ENCODE assay signal across 12 mouse cellular contexts in the genomic region with DNA sequence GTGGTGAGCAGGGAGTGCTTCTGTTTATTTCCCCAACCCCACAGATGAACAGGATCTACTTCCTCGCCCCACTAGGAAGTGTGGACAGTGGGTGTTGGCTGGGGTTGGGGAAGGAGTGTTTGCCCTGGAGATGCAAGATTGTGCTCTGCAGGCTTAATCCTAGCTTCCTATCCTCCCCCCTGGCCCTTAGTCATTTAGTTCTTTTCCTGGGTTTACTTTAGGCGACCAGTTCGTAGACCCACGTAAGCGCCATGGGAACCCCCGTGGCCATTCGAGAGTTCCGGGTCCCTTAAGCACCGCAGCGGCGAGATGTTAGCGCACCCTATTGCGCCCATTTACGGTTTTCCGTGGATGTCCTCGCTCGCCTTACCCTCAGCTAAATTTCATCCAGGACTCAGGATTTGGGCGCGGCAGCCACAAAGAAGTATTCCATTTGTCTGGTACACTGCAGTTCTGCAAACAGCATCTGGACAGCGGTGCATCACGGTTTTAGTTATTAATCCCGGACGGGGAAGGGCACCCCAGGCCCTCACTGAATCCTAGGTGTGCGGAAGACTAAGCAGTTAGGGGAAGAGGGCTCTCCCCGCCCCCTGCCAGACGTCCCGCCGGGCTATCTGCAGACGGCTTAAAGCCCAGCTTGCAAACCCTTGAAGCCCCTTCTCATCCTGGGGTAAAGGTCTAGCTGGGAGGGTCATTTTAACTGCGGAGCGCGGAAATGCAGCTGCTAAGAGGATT. TPM values are rescaled to one million over a fixed set of nuclear protein-coding genes. Genes with fewer than 3 reads are reported as not detected.
DNase-seq lines count a peak whose midpoint lies in the region; ATAC-seq and TF ChIP-seq lines count a peak whose summit lies in the region.
"Had no signal": no experiment of that assay in that cellular context is flagged by ENCODE, and none has a peak within 500 bp of the region (broad histone marks: within the 10 kb centered on the region; RNA-seq: fewer than 3 reads in every experiment).

No protein-coding gene starts in this region.

- H3K9ac ChIP-seq in heart, embryonic 13.5 days: no peak overlapping the region
- peak overlapping the region; percentile 33 for H3K9ac ChIP-seq in ES-Bruce4 (ENCODE audit: low read depth, poor library complexity, severe bottlenecking)
- no peak overlapping the region for H3K9ac ChIP-seq in embryonic facial prominence, embryonic 12.5 days
- no peak overlapping the region for H3K9ac ChIP-seq in lung, postnatal 0 days (replicated peaks; ENCODE audit: low read depth)

- ATAC-seq in heart, embryonic 13.5 days (ENCODE audit: extremely low read depth, insufficient number of reproducible peaks, low FRiP score, low TSS enrichment): no peak; the same call in 1 of the 2 replicates
- ATAC-seq in embryonic facial prominence, embryonic 12.5 days (ENCODE audit: insufficient number of reproducible peaks, insufficient read depth, low FRiP score, low TSS enrichment): no peak
- ATAC-seq in erythroblast, adult 5-6 weeks (replicated peaks; ENCODE audit: low FRiP score, poor library complexity, severe bottlenecking): no peak
- no peak for ATAC-seq in lung, postnatal 0 days
- no peak for ATAC-seq in megakaryocyte progenitor cell, adult 5-6 weeks (replicated peaks; ENCODE audit: poor library complexity)

- H3K4me2 ChIP-seq in heart, embryonic 13.5 days: peak overlapping the region; percentile 83
- no peak overlapping the region for H3K4me2 ChIP-seq in embryonic facial prominence, embryonic 12.5 days (replicated peaks)
- H3K4me2 ChIP-seq in lung, postnatal 0 days (replicated peaks; ENCODE audit: low read depth, low read length): no peak overlapping the region

- no peak for TF ChIP-seq POLR2A in ES-Bruce4 (IDR thresholded peaks at IDR 0.05; ENCODE audit: insufficient read depth, low read length)

- DNase-seq in heart, adult 9 months (ENCODE audit: low spot score in 2 of 2): no peak
- DNase-seq in limb, embryonic 10.5 days (ENCODE audit: low spot score): peak; percentile 64
- no peak for DNase-seq in lung, postnatal 0 days (ENCODE audit: low spot score)
- DNase-seq: lung, adult 2 months; right cerebral cortex, postnatal 25 days; thymus, postnatal 36 days had no signal

- no peak for TF ChIP-seq EP300 in ES-Bruce4 (IDR thresholded peaks at IDR 0.05; ENCODE audit: insufficient read depth, low read depth, low read length)
- TF ChIP-seq EP300 in lung, postnatal 0 days (IDR thresholded peaks at IDR 0.05): no peak

- peak overlapping the region; percentile 52 for H3K4me3 ChIP-seq in heart, embryonic 13.5 days
- peak overlapping the region; percentile 45 for H3K4me3 ChIP-seq in ES-Bruce4 (ENCODE audit: low read depth, low read length)
- H3K4me3 ChIP-seq in embryonic facial prominence, embryonic 12.5 days: peak overlapping the region; percentile 7; the same call in 1 of the 2 replicates
- peak overlapping the region; percentile 20 for H3K4me3 ChIP-seq in limb, embryonic 10.5 days
- H3K4me3 ChIP-seq in lung, postnatal 0 days (ENCODE audit: low read depth, low read length): no peak overlapping the region
- H3K4me3 ChIP-seq: erythroblast, embryonic 14.5 days had no signal

- WGBS in heart, embryonic 13.5 days: 4% methylated on average over 32 of the region's 32 CpGs
- WGBS in embryonic facial prominence, embryonic 12.5 days: under 1% methylated on average over 32 of the region's 32 CpGs
- WGBS in limb, embryonic 10.5 days: 0% methylated on average over 32 of the region's 32 CpGs
- 2% methylated on average over 32 of the region's 32 CpGs for WGBS in lung, postnatal 0 days

- H3K27ac ChIP-seq in heart, embryonic 13.5 days (replicated peaks): no peak overlapping the region
- no peak overlapping the region for H3K27ac ChIP-seq in ES-Bruce4 (ENCODE audit: insufficient read depth, low read length)
- no peak overlapping the region for H3K27ac ChIP-seq in embryonic facial prominence, embryonic 12.5 days
- no peak overlapping the region for H3K27ac ChIP-seq in limb, embryonic 10.5 days
- no peak overlapping the region for H3K27ac ChIP-seq in lung, postnatal 0 days (ENCODE audit: low read length)

- no peak for TF ChIP-seq CTCF in ES-Bruce4 (IDR thresholded peaks at IDR 0.05; ENCODE audit: low read depth, low read length)
- no peak for TF ChIP-seq CTCF in lung, postnatal 0 days (IDR thresholded peaks at IDR 0.05)

- H3K36me3 ChIP-seq in heart, embryonic 13.5 days: no peaks in the 10 kb centered on the region
- H3K36me3 ChIP-seq in ES-Bruce4 (ENCODE audit: control insufficient read depth, insufficient read depth, low read length, poor library complexity, severe bottlenecking): no peaks in the 10 kb centered on the region; the same call in 1 of the 2 replicates
- H3K36me3 ChIP-seq in embryonic facial prominence, embryonic 12.5 days: no peaks in the 10 kb centered on the region
- no peaks in the 10 kb centered on the region for H3K36me3 ChIP-seq in limb, embryonic 10.5 days
- no peaks in the 10 kb centered on the region for H3K36me3 ChIP-seq in lung, postnatal 0 days (ENCODE audit: insufficient read depth, low read length)

- H3K4me1 ChIP-seq in heart, embryonic 13.5 days: peaks cover 30% of the 10 kb centered on the region
- peaks cover 2% of the 10 kb centered on the region for H3K4me1 ChIP-seq in ES-Bruce4 (ENCODE audit: control insufficient read depth, insufficient read depth, low read length)
- H3K4me1 ChIP-seq in embryonic facial prominence, embryonic 12.5 days: peaks cover 16% of the 10 kb centered on the region; the same call in 1 of the 2 replicates
- H3K4me1 ChIP-seq in limb, embryonic 10.5 days: peaks cover 34% of the 10 kb centered on the region
- H3K4me1 ChIP-seq in lung, postnatal 0 days (ENCODE audit: insufficient read depth, low read depth, low read length): no peaks in the 10 kb centered on the region; the same call in 1 of the 2 replicates

- H3K9me3 ChIP-seq in heart, embryonic 13.5 days: no peaks in the 10 kb centered on the region
- H3K9me3 ChIP-seq in ES-Bruce4 (replicated peaks; ENCODE audit: control insufficient read depth, insufficient read depth, low read length, poor library complexity, severe bottlenecking): no peaks in the 10 kb centered on the region
- H3K9me3 ChIP-seq in embryonic facial prominence, embryonic 12.5 days: no peaks in the 10 kb centered on the region
- H3K9me3 ChIP-seq in limb, embryonic 10.5 days (replicated peaks): no peaks in the 10 kb centered on the region
- H3K9me3 ChIP-seq in lung, postnatal 0 days (ENCODE audit: low read length): no peaks in the 10 kb centered on the region

- peaks cover 88% of the 10 kb centered on the region for H3K27me3 ChIP-seq in heart, embryonic 13.5 days (replicated peaks)
- H3K27me3 ChIP-seq in ES-Bruce4 (ENCODE audit: control insufficient read depth, insufficient read depth, low read length, poor library complexity, severe bottlenecking): peaks cover 11% of the 10 kb centered on the region
- peaks cover 78% of the 10 kb centered on the region for H3K27me3 ChIP-seq in embryonic facial prominence, embryonic 12.5 days
- H3K27me3 ChIP-seq in limb, embryonic 10.5 days (ENCODE audit: low read depth, poor library complexity, severe bottlenecking): peaks cover 96% of the 10 kb centered on the region
- H3K27me3 ChIP-seq in lung, postnatal 0 days (replicated peaks; ENCODE audit: insufficient read depth, low read length): peaks cover 38% of the 10 kb centered on the region

RNA-seq across cellular contexts. Expression of gene Eomes, which starts 8.5 kb away (rescaled TPM):
- polyA plus RNA-seq in heart, embryonic 13.5 days (2015; fragmentation: Nextera tagmentation; extraction: Ambion mirVana): 0.09 TPM in 1 of 2 replicates, not detected in the other
- polyA plus RNA-seq in ES-Bruce4 (2011; ENCODE audit: insufficient read depth, insufficient read length, low read depth, missing spikeins): 7.9 and 8.2 TPM in 2 replicates
- 0.09 and 0.65 TPM in 2 replicates for polyA plus RNA-seq in embryonic facial prominence, embryonic 12.5 days (2016; fragmentation: Nextera tagmentation; extraction: Ambion mirVana)
- polyA plus RNA-seq in limb, embryonic 10.5 days (2016; fragmentation: Nextera tagmentation; extraction: Ambion mirVana): 0.05 TPM in 1 of 2 replicates, not detected in the other
- not detected in 2 replicates for total RNA-seq in erythroblast, adult 5-6 weeks (2015; ENCODE audit: low replicate concordance)
- not detected in 2 replicates for total RNA-seq in erythroblast, adult 5-6 weeks (2017; ENCODE audit: low replicate concordance)
- 0.05 and 0.06 TPM in 2 replicates for polyA plus RNA-seq in lung, postnatal 0 days (2015; fragmentation: Nextera tagmentation; extraction: Ambion mirVana)
- total RNA-seq in megakaryocyte progenitor cell, adult 5-6 weeks (2015): not detected in 2 replicates
- not detected in 2 replicates for total RNA-seq in megakaryocyte progenitor cell, adult 5-6 weeks (2017)
- polyA plus RNA-seq: erythroblast, embryonic 14.5 days had no signal

RNA-seq across cellular contexts. Expression of gene Golga4, which starts 19.5 kb away (rescaled TPM):
- polyA plus RNA-seq in heart, embryonic 13.5 days (2015; fragmentation: Nextera tagmentation; extraction: Ambion mirVana): 47.5 and 51.0 TPM in 2 replicates
- polyA plus RNA-seq in ES-Bruce4 (2011; ENCODE audit: insufficient read depth, insufficient read length, low read depth, missing spikeins): 132 and 143 TPM in 2 replicates
- 62.3 and 68.6 TPM in 2 replicates for polyA plus RNA-seq in embryonic facial prominence, embryonic 12.5 days (2016; fragmentation: Nextera tagmentation; extraction: Ambion mirVana)
- polyA plus RNA-seq in limb, embryonic 10.5 days (2016; fragmentation: Nextera tagmentation; extraction: Ambion mirVana): 36.8 and 49.6 TPM in 2 replicates
- 15.3 and 19.2 TPM in 2 replicates for total RNA-seq in erythroblast, adult 5-6 weeks (2015; ENCODE audit: low replicate concordance)
- total RNA-seq in erythroblast, adult 5-6 weeks (2017; ENCODE audit: low replicate concordance): 20.0 and 24.5 TPM in 2 replicates
- 30.6 and 35.6 TPM in 2 replicates for polyA plus RNA-seq in lung, postnatal 0 days (2015; fragmentation: Nextera tagmentation; extraction: Ambion mirVana)
- total RNA-seq in megakaryocyte progenitor cell, adult 5-6 weeks (2015): 24.0 and 40.8 TPM in 2 replicates
- 68.4 and 88.5 TPM in 2 replicates for total RNA-seq in megakaryocyte progenitor cell, adult 5-6 weeks (2017)
